Mouse (Mus musculus) left cerebral cortex, postnatal 14 days (tissue): ENCODE measurements around the gene Mapk7. TPM values are rescaled to one million over a fixed set of nuclear protein-coding genes. Genes with fewer than 3 reads are reported as not detected.
A peak's percentile ranks its signal among the peaks of the same experiment; 100 is the strongest.

Source experiments
- DNase-seq, 2 experiments: peaks; one replicate each; pipeline ENCODE4 v3.0.0; 2021 to 2022; ENCODE audit warnings: low spot score in 2 of 2, mixed read lengths in 1 of 2
- intact Hi-C: fragments of 180-260 bp; cut with DNase I; formaldehyde crosslinking; loops from one replicate; pipeline ENCODE4 v1.15.1; 2025
- total RNA-seq, 2 experiments: library from RNA; stranded (reverse); gene quantifications; 2 replicates each; pipeline ENCODE4 v1.2.3; 2021

The Mapk7 gene
- total RNA-seq, 2 experiments from 2014 or later: 30.5 to 32.4 TPM

GRCm38 (mm10) chr11:61495528-61495927 lies 1.3 kb upstream of the Mapk7 start:
- DNase-seq: no peak
- intact Hi-C loops: no loop called here

DNA sequence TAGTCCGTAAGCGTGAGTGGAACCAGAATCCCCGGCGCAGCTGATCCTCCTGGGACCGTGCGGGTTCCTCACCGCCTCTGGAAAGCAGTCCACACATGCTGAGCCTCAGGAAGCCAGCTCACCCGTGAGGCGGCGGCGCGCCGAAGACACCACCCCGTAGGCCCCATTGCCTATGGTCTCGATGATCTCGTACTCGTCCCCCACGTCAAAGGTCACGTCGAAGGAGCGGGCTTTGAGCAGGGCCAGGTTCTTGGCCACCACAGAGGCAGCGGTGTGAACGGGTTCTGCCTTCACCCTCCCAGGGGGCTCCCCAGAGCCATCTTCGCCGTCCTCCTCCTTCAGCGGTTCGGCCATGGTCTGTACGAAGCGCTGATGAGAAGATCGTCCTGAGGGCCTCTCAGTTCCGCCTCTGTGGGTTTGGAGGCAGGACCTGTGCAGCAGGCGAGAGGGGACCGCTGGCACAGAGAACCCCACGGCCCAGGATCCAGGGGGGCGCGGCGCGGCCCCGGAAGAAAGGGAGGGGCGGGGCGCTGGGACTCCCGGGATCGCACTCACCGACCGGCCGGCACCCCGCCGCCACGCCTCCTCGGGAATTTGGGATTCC lies 579 bp downstream of the Mapk7 start:
- DNase-seq: peak in 1 of 2 experiments; percentile 48
- intact Hi-C loops: loop anchor here (5.0 kb wide), 1 partner anchor 41 kb away; the partner anchor contains the start of gene Rnf112

DNA sequence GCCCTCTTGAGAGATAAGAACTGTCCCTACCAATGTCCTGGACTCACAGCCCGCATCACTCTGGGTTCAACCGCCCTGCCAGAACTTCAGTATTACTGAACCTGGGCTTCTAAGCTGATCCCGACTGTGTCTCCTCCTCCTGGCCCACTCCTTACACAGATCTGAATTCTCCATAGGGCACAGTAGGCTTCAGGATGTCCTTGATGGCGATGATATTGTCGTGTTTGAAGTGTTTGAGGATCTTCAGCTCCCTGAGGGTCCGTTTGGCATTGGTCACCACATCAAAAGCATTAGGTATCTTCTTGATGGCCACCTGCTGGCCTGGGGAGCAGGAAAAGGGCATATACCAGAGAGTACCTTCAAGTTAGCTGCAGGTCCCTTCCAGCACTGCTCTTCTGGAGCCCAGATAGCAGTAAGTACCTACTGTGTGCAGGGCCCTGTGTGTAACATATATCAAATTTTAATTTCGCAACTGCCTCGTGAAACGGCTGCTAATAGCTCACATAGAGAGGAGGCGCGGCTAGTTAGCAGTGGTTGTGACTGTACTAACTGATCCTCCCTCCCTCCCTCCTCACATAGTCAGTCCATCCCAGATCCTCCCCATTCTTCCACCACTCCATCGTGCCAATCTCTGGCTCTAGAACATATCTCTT lies 1.3 kb downstream of the Mapk7 start:
- DNase-seq: no peak
- intact Hi-C loops: loop anchor here (5.0 kb wide), 1 partner anchor 41 kb away; the partner anchor contains the start of gene Rnf112

DNA sequence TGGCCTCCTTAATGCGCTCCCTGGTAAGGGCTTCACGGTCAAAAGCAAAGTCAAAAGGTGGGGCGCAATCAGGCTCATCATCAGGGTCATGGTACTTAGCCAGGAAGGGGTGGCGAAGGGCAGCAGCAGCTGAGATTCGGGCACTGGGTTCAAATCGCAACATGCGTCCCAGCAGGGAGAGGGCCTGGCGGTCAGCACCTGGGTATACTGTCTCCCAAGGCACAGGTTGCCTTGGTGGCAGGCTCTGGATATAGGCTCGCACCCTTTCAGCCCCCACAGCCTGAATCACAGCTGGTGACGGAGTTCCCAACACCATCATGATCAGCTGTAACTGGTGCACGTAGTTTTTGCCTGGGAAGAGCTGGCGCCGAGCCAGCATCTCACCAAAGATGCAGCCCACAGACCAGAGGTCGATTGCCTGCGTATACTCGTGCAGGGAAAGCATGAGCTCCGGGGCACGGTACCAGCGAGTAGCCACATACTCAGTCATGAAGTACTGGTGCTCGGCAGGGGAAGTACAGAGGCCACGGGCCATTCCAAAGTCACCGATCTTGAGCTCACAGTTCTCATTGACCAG lies 3.2 kb downstream of the Mapk7 start:
- intact Hi-C loops: loop anchor here (5.0 kb wide), 1 partner anchor 39 kb away; the partner anchor contains the start of gene Rnf112
- no peak for DNase-seq

- DNase-seq: no peak
- intact Hi-C loops: loop anchor here (5.0 kb wide), 1 partner anchor 38 kb away; the partner anchor contains the start of gene Rnf112
These were observed 4.3 kb downstream of the Mapk7 start for GRCm38 (mm10) chr11:61489874-61490273.

GRCm38 (mm10) chr11:61489085-61489484 lies 5.1 kb downstream of the Mapk7 start:
- no peak for DNase-seq
- intact Hi-C loops: no loop called here

DNA sequence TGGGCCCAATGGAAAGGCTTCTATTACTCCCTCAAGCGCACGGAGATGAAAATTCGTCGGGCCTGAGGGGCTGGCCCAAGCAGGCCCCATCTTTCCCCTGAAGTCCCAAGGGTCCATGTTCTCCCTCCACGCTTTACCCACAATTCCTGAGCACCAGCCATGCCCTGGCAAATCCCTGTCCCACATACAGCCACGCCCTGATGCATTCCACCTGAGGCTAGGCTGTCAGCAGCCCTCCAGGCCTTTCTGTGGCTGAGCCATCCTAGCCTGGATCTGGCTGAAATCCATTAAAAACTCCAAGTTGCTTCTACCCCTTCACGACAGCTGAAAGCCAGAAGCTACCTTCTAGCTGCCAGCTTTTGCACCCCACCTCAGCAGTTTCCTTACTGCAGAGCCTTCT lies 6.3 kb downstream of the Mapk7 start:
- no peak for DNase-seq
- intact Hi-C loops: no loop called here

GRCm38 (mm10) chr11:61487401-61487800 lies 6.8 kb downstream of the Mapk7 start:
- intact Hi-C loops: no loop called here
- peak; percentile 63 to 69 for DNase-seq

DNA sequence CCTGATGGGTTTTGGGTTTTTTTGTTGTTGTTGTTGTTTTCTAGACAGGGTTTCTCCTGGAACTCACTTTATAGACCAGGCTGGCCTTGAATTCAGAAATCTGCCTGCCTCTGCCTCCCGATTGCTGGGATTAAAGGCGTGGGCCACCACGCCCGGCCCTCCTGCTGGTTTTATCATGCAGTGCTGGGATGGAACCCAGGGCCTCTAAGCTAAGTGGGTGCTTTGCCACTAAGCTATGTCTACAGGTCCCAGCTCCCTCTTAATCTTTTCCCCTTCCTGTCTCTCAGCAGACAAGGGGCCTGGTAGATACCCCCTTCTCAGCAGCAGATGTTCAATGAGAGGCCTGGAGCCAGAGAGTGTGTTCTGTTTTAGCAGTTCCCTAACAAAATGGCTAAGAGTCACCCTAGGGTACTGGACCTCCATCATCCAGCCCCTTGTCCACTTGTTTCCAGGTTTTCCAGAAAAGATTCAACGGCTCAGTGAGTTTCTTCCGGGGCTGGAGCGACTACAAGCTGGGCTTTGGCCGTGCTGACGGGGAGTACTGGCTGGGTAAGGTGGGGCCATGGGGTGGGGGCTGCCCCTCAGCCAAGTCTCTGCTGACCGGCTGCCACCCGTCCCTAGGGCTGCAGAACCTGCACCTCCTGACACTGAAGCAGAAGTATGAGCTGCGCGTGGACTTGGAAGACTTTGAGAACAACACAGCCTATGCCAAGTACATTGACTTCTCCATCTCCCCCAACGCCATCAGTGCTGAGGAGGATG lies 7.6 kb downstream of the Mapk7 start:
- intact Hi-C loops: no loop called here
- no peak for DNase-seq

DNA sequence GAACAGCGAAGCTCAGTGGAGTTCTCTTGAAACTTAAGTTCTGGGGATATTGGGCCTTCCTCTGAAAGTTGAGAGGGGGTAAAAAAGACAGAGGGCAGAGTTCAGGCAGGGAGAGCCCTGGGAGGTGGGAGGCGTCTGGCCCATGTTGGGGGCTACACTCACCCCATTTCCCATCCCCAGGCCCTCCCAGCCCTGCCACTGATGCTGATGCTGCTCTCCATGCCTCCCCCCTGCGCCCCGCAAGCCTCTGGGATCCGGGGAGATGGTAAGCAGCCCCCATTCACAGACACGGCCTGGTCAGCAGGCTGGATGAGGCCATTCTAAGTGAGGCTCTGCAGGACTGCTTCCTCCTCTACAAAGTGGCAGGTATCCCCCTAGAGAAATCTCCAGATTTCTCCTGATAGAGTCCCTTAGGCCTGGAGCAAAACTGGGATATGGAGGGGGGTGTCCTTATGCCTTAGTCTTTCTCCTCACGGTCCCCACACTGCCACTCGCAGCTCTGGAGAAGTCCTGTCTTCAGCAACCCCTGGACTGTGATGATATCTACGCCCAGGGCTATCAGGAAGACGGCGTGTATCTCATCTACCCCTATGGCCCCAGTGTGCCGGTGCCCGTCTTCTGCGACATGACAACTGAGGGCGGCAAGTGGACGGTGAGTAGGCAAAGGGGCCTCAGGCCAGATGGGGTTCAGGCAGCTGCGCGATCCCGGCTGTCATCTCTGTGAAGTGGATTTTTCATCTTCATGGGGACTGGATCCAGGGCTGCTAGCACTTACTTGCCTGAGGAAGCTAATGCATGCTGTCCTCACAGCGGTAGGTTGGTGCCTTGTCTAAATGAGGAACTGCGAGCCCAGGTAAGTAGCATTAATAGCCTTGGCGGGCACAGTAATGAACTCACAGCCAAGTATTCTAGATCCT lies 8.4 kb downstream of the Mapk7 start:
- DNase-seq: no peak
- intact Hi-C loops: no loop called here

DNA sequence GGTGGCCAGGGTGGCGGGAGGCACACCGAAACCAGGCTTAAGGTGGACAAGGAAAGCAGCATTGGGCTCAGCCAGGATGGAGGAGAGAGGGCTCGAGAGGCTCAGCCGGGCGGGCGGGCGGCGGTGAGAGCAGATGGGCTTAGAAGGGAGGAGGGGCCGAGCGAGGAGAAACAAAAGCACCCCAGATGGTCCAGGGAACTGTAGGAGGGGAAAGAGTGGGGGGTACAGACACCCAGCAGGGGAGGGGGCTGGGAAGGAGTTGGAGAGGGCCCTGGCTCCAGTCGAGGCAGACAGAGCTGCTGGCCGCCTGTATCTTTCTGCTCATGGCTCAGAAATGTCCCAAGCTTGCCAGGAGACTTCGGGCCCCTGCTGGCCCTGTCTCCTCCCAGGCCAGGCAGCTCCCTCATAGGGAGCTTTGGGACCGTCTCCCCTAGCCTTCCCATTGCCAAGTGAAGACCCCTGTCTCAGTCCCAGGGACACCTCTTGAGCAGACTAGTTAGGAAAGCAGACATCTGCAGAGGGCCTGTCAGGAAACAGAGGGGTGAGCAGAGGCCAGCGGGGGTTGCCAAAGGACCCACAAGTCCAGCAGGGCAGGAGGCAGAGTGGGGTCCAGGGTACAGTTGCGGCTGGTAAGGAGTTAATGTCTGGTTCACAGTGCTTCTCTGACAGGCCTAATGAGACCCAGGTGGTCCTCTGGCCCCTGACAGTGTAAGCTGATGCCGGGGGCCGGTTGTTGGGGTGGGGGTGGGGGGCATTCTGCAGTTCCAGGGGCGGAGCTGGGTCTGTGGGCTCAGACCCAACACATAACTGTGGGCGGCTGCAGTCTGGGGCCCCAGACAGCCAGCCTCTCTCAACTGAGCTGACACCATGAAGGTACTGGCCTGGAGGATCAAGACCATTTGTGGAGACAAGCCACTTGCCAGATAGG lies 9.3 kb downstream of the Mapk7 start, which contains the start of gene Mfap4:
Mfap4 (plus strand) TSS at position 819 of the 928 bp plus-strand sequence.
- intact Hi-C loops: no loop called here
- DNase-seq: peak; percentile 59 to 71

DNA sequence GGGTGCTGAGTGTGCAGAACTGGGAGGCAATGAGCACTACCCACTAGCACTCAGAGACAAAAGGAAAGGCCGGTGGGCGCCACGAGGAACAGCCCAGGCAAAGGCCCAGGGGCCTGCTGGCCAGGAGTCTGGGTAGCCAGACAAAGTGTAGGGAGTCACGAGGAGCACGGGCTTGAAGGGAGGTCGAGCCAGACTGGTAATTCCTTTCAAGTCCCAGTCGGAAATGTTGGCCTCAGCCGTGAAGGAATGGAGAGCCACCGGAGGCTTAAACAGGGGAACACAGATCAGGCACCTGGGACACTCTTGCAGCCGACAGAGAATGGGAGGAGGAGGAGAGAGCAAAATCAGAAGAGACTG lies 10.0 kb downstream of the Mapk7 start:
- intact Hi-C loops: no loop called here

GRCm38 (mm10) chr11:61483226-61483845 lies 10.9 kb downstream of the Mapk7 start:
- DNase-seq: no peak
- intact Hi-C loops: no loop called here

More for the DNA sequence above, 10.0 kb downstream of the Mapk7 start:
- DNase-seq: no peak

DNA sequence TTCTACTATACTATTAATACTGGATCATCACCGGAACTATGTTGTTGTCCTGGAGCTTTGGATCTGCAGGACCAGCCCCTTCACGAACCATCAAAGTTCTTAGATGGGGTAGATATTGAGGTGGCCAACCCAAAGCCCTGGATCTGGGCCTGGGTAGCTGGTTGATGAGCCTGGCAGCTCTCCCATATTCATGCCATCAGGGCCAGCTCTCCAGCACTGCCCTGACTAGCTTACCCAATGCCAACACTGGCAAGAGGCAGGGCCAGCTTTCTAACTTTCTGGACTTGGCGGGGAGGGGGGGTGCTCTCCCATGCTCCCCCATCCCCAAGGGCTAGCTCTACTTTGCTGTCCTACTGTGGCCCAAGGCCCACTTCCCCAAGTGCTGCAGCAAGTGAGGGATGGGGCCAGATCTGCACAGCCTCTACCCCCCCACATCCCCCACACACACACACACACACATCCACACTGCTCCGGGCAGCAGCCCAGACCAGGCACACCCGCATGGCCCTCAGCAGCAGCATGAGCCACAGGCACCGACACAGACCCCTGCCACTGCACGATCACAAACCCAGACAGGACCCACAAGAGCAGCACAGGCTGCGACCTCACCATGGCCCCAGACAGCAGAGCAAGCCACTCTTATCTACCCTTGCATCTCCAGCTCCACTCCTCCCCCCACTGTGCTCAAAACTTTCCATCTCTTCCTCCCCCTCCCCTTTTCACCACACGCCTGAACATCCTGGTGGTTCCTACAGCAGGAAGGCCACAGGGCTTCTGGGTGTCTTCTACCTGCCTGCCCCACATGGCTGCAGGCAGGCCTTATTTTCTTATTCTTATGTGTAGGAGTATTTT lies 12.7 kb downstream of the Mapk7 start:
- DNase-seq: no peak
- intact Hi-C loops: no loop called here

- no peak for DNase-seq
- intact Hi-C loops: no loop called here
These were observed 15.4 kb downstream of the Mapk7 start for GRCm38 (mm10) chr11:61478788-61479187.
